Mouse (Mus musculus): ENCODE measurements at regions not wholly inside any gene's neighbourhood (a gene's known extent, or its start where the extent isn't known, plus 50 kb on each side); places are given as distances from the start of the nearest gene placed in this dataset.

DNA sequence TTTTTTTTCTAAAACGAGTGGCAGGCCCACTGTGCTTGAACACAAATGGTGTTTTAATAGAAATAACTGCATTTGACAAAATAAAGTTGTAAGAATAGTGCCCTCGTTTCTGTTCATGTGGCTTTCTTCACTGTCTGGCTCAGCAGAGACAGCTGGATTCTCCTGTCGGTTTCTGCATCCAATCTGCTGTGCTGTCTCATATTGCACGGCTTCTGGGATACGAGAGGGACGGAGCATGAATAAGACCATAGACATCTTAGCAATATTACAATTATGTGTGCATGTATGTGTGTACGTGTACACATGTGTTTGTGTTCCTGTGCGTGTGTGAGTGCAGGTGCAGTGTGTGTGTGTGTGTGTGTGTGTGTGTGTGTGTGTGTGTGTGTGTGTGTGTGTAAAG, 54.7 kb upstream of the Lrfn2 start:
- TF ChIP-seq TBP (IDR thresholded peaks at IDR 0.05; ENCODE audit: low read depth, low read length): no peak
- no peaks in the 10 kb centered on the region for H3K79me2 ChIP-seq (ENCODE audit: control insufficient read depth, insufficient read depth, low read length, poor library complexity)
- H3K27ac ChIP-seq (ENCODE audit: control insufficient read depth, low read depth, low read length): no peak overlapping the region
- no peaks in the 10 kb centered on the region for H3K9me3 ChIP-seq (replicated peaks; ENCODE audit: insufficient read depth, low read length)
- no peaks in the 10 kb centered on the region for H3K4me1 ChIP-seq (ENCODE audit: control insufficient read depth in 1 of 2, insufficient read depth in 2 of 2, low read length in 2 of 2)
- H3K36me3 ChIP-seq (ENCODE audit: control insufficient read depth in 1 of 2, insufficient read depth in 2 of 2, low read length in 2 of 2): no peaks in the 10 kb centered on the region
- no peak overlapping the region for H3K9ac ChIP-seq (ENCODE audit: control insufficient read depth, low read depth, low read length, poor library complexity, severe bottlenecking)
- H3K4me3 ChIP-seq (ENCODE audit: control insufficient read depth in 1 of 2, insufficient read depth in 1 of 2, low read depth in 2 of 2, low read length in 2 of 2): no peak overlapping the region
- no peaks in the 10 kb centered on the region; a peak in 1 of 4 replicates for H3K27me3 ChIP-seq (ENCODE audit: control insufficient read depth in 1 of 2, insufficient read depth in 2 of 2, low read length in 2 of 2)
- DNase-seq (ENCODE audit: low read depth, low spot score): no peak

DNA sequence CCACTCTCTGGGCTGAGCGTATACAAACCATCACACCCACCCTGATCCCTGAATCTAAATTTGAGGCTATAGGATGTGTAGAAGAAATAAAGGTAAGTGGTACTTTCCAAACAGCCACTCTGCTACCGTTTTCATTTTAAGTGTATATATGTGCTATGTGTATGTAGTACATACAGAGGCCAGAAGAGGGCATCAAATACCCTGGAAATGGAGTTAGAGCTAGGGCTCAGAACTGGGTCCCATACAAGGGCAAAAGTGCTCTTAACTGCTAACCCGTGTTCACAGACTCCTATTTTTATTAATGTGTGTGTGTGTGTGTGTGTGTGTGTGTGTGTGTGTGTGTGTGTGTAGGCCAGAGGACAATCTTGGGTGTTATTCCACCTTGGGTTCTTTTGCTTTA, 51.6 kb upstream of the Lrfn2 start:
- H3K36me3 ChIP-seq (ENCODE audit: control insufficient read depth in 1 of 2, insufficient read depth in 2 of 2, low read length in 2 of 2): no peaks in the 10 kb centered on the region
- H3K9ac ChIP-seq (ENCODE audit: control insufficient read depth, low read depth, low read length, poor library complexity, severe bottlenecking): no peak overlapping the region
- no peak for DNase-seq (ENCODE audit: low read depth, low spot score)
- no peaks in the 10 kb centered on the region for H3K9me3 ChIP-seq (replicated peaks; ENCODE audit: insufficient read depth, low read length)
- no peak overlapping the region for H3K4me3 ChIP-seq (ENCODE audit: control insufficient read depth in 1 of 2, insufficient read depth in 1 of 2, low read depth in 2 of 2, low read length in 2 of 2)
- H3K79me2 ChIP-seq (ENCODE audit: control insufficient read depth, insufficient read depth, low read length, poor library complexity): no peaks in the 10 kb centered on the region
- no peak overlapping the region for H3K27ac ChIP-seq (ENCODE audit: control insufficient read depth, low read depth, low read length)
- no peaks in the 10 kb centered on the region for H3K4me1 ChIP-seq (ENCODE audit: control insufficient read depth in 1 of 2, insufficient read depth in 2 of 2, low read length in 2 of 2)
- H3K27me3 ChIP-seq (ENCODE audit: control insufficient read depth in 1 of 2, insufficient read depth in 2 of 2, low read length in 2 of 2): no peaks in the 10 kb centered on the region
- TF ChIP-seq HCFC1 (IDR thresholded peaks at IDR 0.05; ENCODE audit: low read depth, low read length) (no peak), CTCF (IDR thresholded peaks at IDR 0.05 in 2 of 3, conservative IDR thresholded peaks at IDR 0.05 in 1 of 3; ENCODE audit: control insufficient read depth in 1 of 3, insufficient read depth in 1 of 3, low read depth in 2 of 3, low read length in 3 of 3, poor library complexity in 1 of 3, severe bottlenecking in 1 of 3) (no peak), ZNF384 (IDR thresholded peaks at IDR 0.05; ENCODE audit: low read depth, low read length) (no peak), TAL1 (IDR thresholded peaks at IDR 0.05; ENCODE audit: low read length) (no peak), POLR2AphosphoS2 (IDR thresholded peaks at IDR 0.05; ENCODE audit: low read length) (no peak), ZC3H11A (IDR thresholded peaks at IDR 0.05; ENCODE audit: low read depth, low read length) (no peak), CHD2 (IDR thresholded peaks at IDR 0.05; ENCODE audit: low read length) (no peak), ELF1 (IDR thresholded peaks at IDR 0.05; ENCODE audit: low read depth, low read length) (no peak), USF2 (IDR thresholded peaks at IDR 0.05; ENCODE audit: borderline replicate concordance in 1 of 2, insufficient read depth in 1 of 2, low read depth in 1 of 2, low read length in 2 of 2) (no peak), CHD1 (IDR thresholded peaks at IDR 0.05; ENCODE audit: low read depth, low read length) (no peak), ETS1 (IDR thresholded peaks at IDR 0.05; ENCODE audit: low read depth, low read length) (no peak), RAD21 (IDR thresholded peaks at IDR 0.05; ENCODE audit: low read depth, low read length) (no peak), TCF12 (IDR thresholded peaks at IDR 0.05; ENCODE audit: low read depth, low read length) (no peak), SMC3 (IDR thresholded peaks at IDR 0.05; ENCODE audit: low read depth, low read length) (no peak)

DNA sequence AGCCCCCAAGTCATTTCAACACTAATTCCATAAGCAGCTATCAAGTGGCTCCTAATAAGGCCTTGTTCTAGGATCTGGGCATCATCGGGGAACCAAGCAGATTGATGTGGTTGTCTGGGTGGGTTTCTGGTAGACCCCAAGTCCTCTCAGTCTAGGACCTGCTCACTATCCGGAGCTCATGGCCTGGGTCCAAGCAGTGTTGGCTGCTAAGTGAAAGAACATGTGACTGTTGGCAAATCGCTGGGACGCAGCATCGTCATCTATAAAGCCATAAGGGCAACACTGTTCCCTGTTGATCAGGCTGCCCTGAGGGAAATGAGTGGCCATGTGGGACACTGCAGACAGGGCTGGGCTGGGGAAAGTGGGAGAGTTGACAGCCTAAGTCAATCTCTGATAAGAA, 50.2 kb upstream of the Lrfn2 start:
- Histone ChIP-seq H3K9ac (ENCODE audit: control insufficient read depth, low read depth, low read length, poor library complexity, severe bottlenecking) (no peak overlapping the region), H3K9me3 (replicated peaks; ENCODE audit: insufficient read depth, low read length) (no peaks in the 10 kb centered on the region), H3K4me1 (ENCODE audit: control insufficient read depth in 1 of 2, insufficient read depth in 2 of 2, low read length in 2 of 2) (no peaks in the 10 kb centered on the region), H3K4me3 (ENCODE audit: control insufficient read depth in 1 of 2, insufficient read depth in 1 of 2, low read depth in 2 of 2, low read length in 2 of 2) (no peak overlapping the region), H3K79me2 (ENCODE audit: control insufficient read depth, insufficient read depth, low read length, poor library complexity) (no peaks in the 10 kb centered on the region), H3K36me3 (ENCODE audit: control insufficient read depth in 1 of 2, insufficient read depth in 2 of 2, low read length in 2 of 2) (no peaks in the 10 kb centered on the region), H3K27me3 (ENCODE audit: control insufficient read depth in 1 of 2, insufficient read depth in 2 of 2, low read length in 2 of 2) (no peaks in the 10 kb centered on the region), H3K27ac (ENCODE audit: control insufficient read depth, low read depth, low read length) (no peak overlapping the region)
- TF ChIP-seq POLR2A (IDR thresholded peaks at IDR 0.05; ENCODE audit: control insufficient read depth in 1 of 2, insufficient read depth in 1 of 2, low read depth in 1 of 2, low read length in 2 of 2, poor library complexity in 1 of 2) (no peak), CHD1 (IDR thresholded peaks at IDR 0.05; ENCODE audit: low read depth, low read length) (no peak), MAFK (IDR thresholded peaks at IDR 0.05; ENCODE audit: borderline replicate concordance, low read depth, low read length) (no peak), EP300 (IDR thresholded peaks at IDR 0.05; ENCODE audit: low read depth in 1 of 2, low read length in 2 of 2) (no peak), E2F4 (IDR thresholded peaks at IDR 0.05; ENCODE audit: borderline replicate concordance, low read depth, low read length) (no peak), CHD2 (IDR thresholded peaks at IDR 0.05; ENCODE audit: low read length) (no peak), KAT2A (conservative IDR thresholded peaks at IDR 0.05; ENCODE audit: low read depth, low read length) (no peak), MYC (IDR thresholded peaks at IDR 0.05; ENCODE audit: low read depth, low read length) (no peak), POLR2AphosphoS5 (IDR thresholded peaks at IDR 0.05; ENCODE audit: borderline replicate concordance, low read depth, low read length) (no peak), TBP (IDR thresholded peaks at IDR 0.05; ENCODE audit: low read depth, low read length) (no peak), SMC3 (IDR thresholded peaks at IDR 0.05; ENCODE audit: low read depth, low read length) (no peak), ZC3H11A (IDR thresholded peaks at IDR 0.05; ENCODE audit: low read depth, low read length) (no peak), MXI1 (IDR thresholded peaks at IDR 0.05; ENCODE audit: low read depth, low read length) (no peak), NRF1 (IDR thresholded peaks at IDR 0.05; ENCODE audit: insufficient read depth, low read depth, low read length, poor library complexity, severe bottlenecking) (no peak), TCF12 (IDR thresholded peaks at IDR 0.05; ENCODE audit: low read depth, low read length) (no peak), RAD21 (IDR thresholded peaks at IDR 0.05; ENCODE audit: low read depth, low read length) (no peak), MAX (IDR thresholded peaks at IDR 0.05; ENCODE audit: low read length) (no peak), MYB (IDR thresholded peaks at IDR 0.05; ENCODE audit: low read depth, low read length) (no peak), HCFC1 (IDR thresholded peaks at IDR 0.05; ENCODE audit: low read depth, low read length) (no peak), TAL1 (IDR thresholded peaks at IDR 0.05; ENCODE audit: low read length) (no peak)
- no peak for DNase-seq (ENCODE audit: low read depth, low spot score)

Data from MEL (cell line).